Mouse (Mus musculus) embryonic facial prominence, embryonic 13.5 days (tissue): ENCODE measurements around the gene Agrp. TPM values are rescaled to one million over a fixed set of nuclear protein-coding genes. Genes with fewer than 3 reads are reported as not detected.
"Not testable (repeated sequence)": the region's sequence is repeated elsewhere in the genome, so short reads cannot be mapped to it uniquely, and the experiment has no call there.

Source experiments
- ATAC-seq: fragments of 200-750 bp; cut with Nextera tagmentation; 2 replicates; pipeline ENCODE4 v1.8.0; 2017; ENCODE audit warnings: low read depth; ENCODE audit not compliant: insufficient number of reproducible peaks, insufficient read depth, low FRiP score, low TSS enrichment
- H3K27ac ChIP-seq: fragments of 300-500 bp; sonication (generic); 2 replicates; pipeline ENCODE4 v1.5.1; 2015; ENCODE audit warnings: moderate library complexity, mild to moderate bottlenecking, inconsistent platforms
- H3K27me3 ChIP-seq: fragments of 300-500 bp; sonication (generic); 2 replicates; pipeline ENCODE4 v1.6.1; 2015; ENCODE audit warnings: mild to moderate bottlenecking, inconsistent platforms
- H3K36me3 ChIP-seq: fragments of 300-500 bp; sonication (generic); 2 replicates; pipeline ENCODE4 v1.6.1; 2015; ENCODE audit warnings: mild to moderate bottlenecking, inconsistent platforms
- H3K4me1 ChIP-seq: fragments of 300-500 bp; sonication (generic); 2 replicates; pipeline ENCODE4 v1.6.1; 2015; ENCODE audit warnings: inconsistent platforms
- H3K4me2 ChIP-seq: fragments of 300-500 bp; sonication (generic); 2 replicates; pipeline ENCODE4 v1.6.1; 2015; ENCODE audit warnings: moderate library complexity, mild to moderate bottlenecking, inconsistent platforms
- H3K4me3 ChIP-seq: fragments of 300-500 bp; sonication (generic); 2 replicates; pipeline ENCODE4 v1.5.1; 2015; ENCODE audit warnings: mild to moderate bottlenecking, inconsistent platforms
- H3K9ac ChIP-seq: fragments of 300-500 bp; sonication (generic); 2 replicates; pipeline ENCODE4 v1.6.1; 2015; ENCODE audit warnings: mild to moderate bottlenecking, inconsistent platforms
- H3K9me3 ChIP-seq: fragments of 300-500 bp; sonication (generic); 2 replicates; pipeline ENCODE4 v1.6.1; 2016; ENCODE audit warnings: inconsistent platforms
- WGBS: fragments of 180-500 bp; shearing (Covaris S2); methylation state at CpG from one replicate; pipeline ENCODE4 v1.1.7; 2015; ENCODE audit warnings: mixed read lengths; 5-methylcytosine and 5-hydroxymethylcytosine counted together
- polyA plus RNA-seq: library from polyadenylated mRNA; unstranded; fragments of >200 nt; fragmentation: Nextera tagmentation; extraction: Ambion mirVana; gene quantifications from 2 replicates; pipeline ENCODE4 v1.2.1, GENCODE M21; 2015

Agrp gene
- polyA plus RNA-seq, 1 experiment from 2014 or later = 0.90 TPM

- H3K9me3 ChIP-seq = no peaks in the 10 kb centered on the region
- 64% methylated on average over 2 of the region's 2 CpGs for WGBS
- peaks cover 23% of the 10 kb centered on the region for H3K27me3 ChIP-seq
- no peak for ATAC-seq
- H3K4me1 ChIP-seq = peaks cover 37% of the 10 kb centered on the region
- no peak overlapping the region for H3K4me2 ChIP-seq
- no peak overlapping the region for H3K9ac ChIP-seq
- no peaks in the 10 kb centered on the region for H3K36me3 ChIP-seq
- H3K4me3 ChIP-seq = no peak overlapping the region
- H3K27ac ChIP-seq = no peak overlapping the region
These were observed 27.8 kb downstream of the Agrp start for GRCm38 (mm10) chr8:105609355-105609754.

GRCm38 (mm10) chr8:105607684-105608083, 29.5 kb downstream of the Agrp start:
- no peaks in the 10 kb centered on the region for H3K36me3 ChIP-seq
- no peak overlapping the region for H3K27ac ChIP-seq
- H3K4me3 ChIP-seq = no peak overlapping the region
- WGBS = 19% methylated on average over 4 of the region's 4 CpGs
- H3K9me3 ChIP-seq = no peaks in the 10 kb centered on the region
- no peak overlapping the region for H3K9ac ChIP-seq
- no peak for ATAC-seq
- peaks cover 10% of the 10 kb centered on the region for H3K27me3 ChIP-seq
- peaks cover 26% of the 10 kb centered on the region for H3K4me1 ChIP-seq
- no peak overlapping the region for H3K4me2 ChIP-seq

GRCm38 (mm10) chr8:105607062-105607461, 30.1 kb downstream of the Agrp start:
- H3K9ac ChIP-seq = peak overlapping the region; percentile 89
- peak overlapping the region; percentile 82 for H3K4me3 ChIP-seq
- WGBS = 9% methylated on average over 10 of the region's 10 CpGs
- peak overlapping the region; percentile 98 for H3K4me2 ChIP-seq
- no peaks in the 10 kb centered on the region for H3K9me3 ChIP-seq
- H3K36me3 ChIP-seq = no peaks in the 10 kb centered on the region
- H3K27me3 ChIP-seq = peaks cover 4% of the 10 kb centered on the region
- peak overlapping the region; percentile 11; the same call in 1 of the 2 replicates for H3K27ac ChIP-seq
- peaks cover 25% of the 10 kb centered on the region for H3K4me1 ChIP-seq
- no peak for ATAC-seq

- H3K9me3 ChIP-seq = no peaks in the 10 kb centered on the region
- ATAC-seq = peak; percentile 53
- peaks cover 25% of the 10 kb centered on the region for H3K4me1 ChIP-seq
- H3K27me3 ChIP-seq = no peaks in the 10 kb centered on the region; the same call in 1 of the 2 replicates
- peak overlapping the region; percentile 83; the same call in 1 of the 2 replicates for H3K27ac ChIP-seq
- peak overlapping the region; percentile 98 for H3K4me2 ChIP-seq
- 1% methylated on average over 30 of the region's 30 CpGs for WGBS
- H3K36me3 ChIP-seq = no peaks in the 10 kb centered on the region
- H3K9ac ChIP-seq = peak overlapping the region; percentile 89
- peak overlapping the region; percentile 82 for H3K4me3 ChIP-seq
These were observed 30.8 kb downstream of the Agrp start for GRCm38 (mm10) chr8:105606189-105607023.

GRCm38 (mm10) chr8:105605491-105606188, 31.6 kb downstream of the Agrp start:
- peak; percentile 59 for ATAC-seq
- WGBS = under 1% methylated on average over 36 of the region's 39 CpGs
- Histone ChIP-seq H3K4me3 (peak overlapping the region; percentile 82), H3K36me3 (no peaks in the 10 kb centered on the region), H3K4me2 (peak overlapping the region; percentile 98), H3K9ac (peak overlapping the region; percentile 89), H3K27ac (peak overlapping the region; percentile 83), H3K27me3 (no peaks in the 10 kb centered on the region), H3K4me1 (peaks cover 25% of the 10 kb centered on the region), H3K9me3 (no peaks in the 10 kb centered on the region)

- WGBS = under 1% methylated on average over 41 of the region's 42 CpGs
- Histone ChIP-seq H3K36me3 (no peaks in the 10 kb centered on the region), H3K4me2 (peak within 1 kb of the TSS; percentile 98), H3K9ac (peak within 1 kb of the TSS; percentile 89), H3K27me3 (no peaks in the 10 kb centered on the region), H3K27ac (peak within 1 kb of the TSS; percentile 83), H3K4me3 (peak within 1 kb of the TSS; percentile 82), H3K9me3 (no peaks in the 10 kb centered on the region), H3K4me1 (peaks cover 25% of the 10 kb centered on the region)
- ATAC-seq = peak; percentile 75
These were observed 32.3 kb downstream of the Agrp start, which contains the start of gene Ripor1 for GRCm38 (mm10) chr8:105604804-105605381. Gene Ripor1 (plus strand): TSS chr8:105605255.

- not testable (repeated sequence) for H3K27me3 ChIP-seq, H3K4me2 ChIP-seq, H3K27ac ChIP-seq, H3K36me3 ChIP-seq, ATAC-seq, H3K9me3 ChIP-seq, H3K4me3 ChIP-seq, H3K9ac ChIP-seq
- H3K4me1 ChIP-seq = peaks cover 25% of the 10 kb centered on the region
- WGBS = 77% methylated on average over 3 of the region's 3 CpGs
These were observed 34.7 kb downstream of the Agrp start for GRCm38 (mm10) chr8:105602540-105602939.

- no peak overlapping the region for H3K4me2 ChIP-seq
- H3K36me3 ChIP-seq = no peaks in the 10 kb centered on the region
- no peak overlapping the region for H3K9ac ChIP-seq
- H3K4me3 ChIP-seq = no peak overlapping the region
- H3K9me3 ChIP-seq = no peaks in the 10 kb centered on the region
- H3K4me1 ChIP-seq = peaks cover 19% of the 10 kb centered on the region
- no peak overlapping the region for H3K27ac ChIP-seq
- 66% methylated on average over 5 of the region's 5 CpGs for WGBS
- H3K27me3 ChIP-seq = no peaks in the 10 kb centered on the region
- ATAC-seq = no peak
These were observed 35.9 kb downstream of the Agrp start for GRCm38 (mm10) chr8:105601301-105601700.

GRCm38 (mm10) chr8:105598777-105599176, 38.4 kb downstream of the Agrp start:
- no peaks in the 10 kb centered on the region for H3K36me3 ChIP-seq
- H3K27ac ChIP-seq = no peak overlapping the region
- H3K9me3 ChIP-seq = no peaks in the 10 kb centered on the region
- ATAC-seq = no peak
- H3K4me1 ChIP-seq = peaks cover 21% of the 10 kb centered on the region
- WGBS = 85% methylated on average over 6 of the region's 6 CpGs
- no peak overlapping the region for H3K4me3 ChIP-seq
- no peaks in the 10 kb centered on the region for H3K27me3 ChIP-seq
- H3K4me2 ChIP-seq = no peak overlapping the region
- no peak overlapping the region for H3K9ac ChIP-seq

GRCm38 (mm10) chr8:105596362-105597034, 40.7 kb downstream of the Agrp start:
- Histone ChIP-seq H3K4me3 (0 out of 2 replicates have a peak overlapping the region, but pooled peaks have one; percentile 3), H3K27me3 (no peaks in the 10 kb centered on the region), H3K9me3 (no peaks in the 10 kb centered on the region), H3K9ac (no peak overlapping the region), H3K36me3 (no peaks in the 10 kb centered on the region), H3K4me2 (peak overlapping the region; percentile 40), H3K27ac (0 out of 2 replicates have a peak overlapping the region, but pooled peaks have one; percentile 7), H3K4me1 (peaks cover 23% of the 10 kb centered on the region)
- ATAC-seq = no peak
- WGBS = 9% methylated on average over 14 of the region's 14 CpGs
